In genomic region chr12:64937493-64937892, GRCm38 (mm10) we compare ENCODE assay signal across 10 mouse cellular contexts. TPM values are rescaled to one million over a fixed set of nuclear protein-coding genes. Genes with fewer than 3 reads are reported as not detected.
DNase-seq lines count a peak whose midpoint lies in the region; ATAC-seq and TF ChIP-seq lines count a peak whose summit lies in the region.
"Had no signal": no experiment of that assay in that cellular context is flagged by ENCODE, and none has a peak within 500 bp of the region (broad histone marks: within the 10 kb centered on the region; RNA-seq: fewer than 3 reads in every experiment).

No protein-coding gene starts in this region.

- TF ChIP-seq POLR2A in cerebellum, adult 2 months (IDR thresholded peaks at IDR 0.05; ENCODE audit: borderline replicate concordance, insufficient read depth, low read length), result no peak

- H3K4me1 ChIP-seq in intestine, postnatal 0 days (replicated peaks; ENCODE audit: control insufficient read depth, insufficient read depth, low read length), result no peaks in the 10 kb centered on the region
- no peaks in the 10 kb centered on the region for H3K4me1 ChIP-seq in intestine, embryonic 15.5 days (replicated peaks)
- H3K4me1 ChIP-seq in cerebellum, adult 2 months (ENCODE audit: control insufficient read depth, insufficient read depth, low read length), result no peaks in the 10 kb centered on the region
- H3K4me1 ChIP-seq: heart, embryonic 15.5 days; liver, embryonic 15.5 days had no signal

- ATAC-seq in intestine, postnatal 0 days, result no peak
- no peak for ATAC-seq in intestine, embryonic 15.5 days
- peak; percentile 77 for ATAC-seq in activated CD4-positive, CD25-positive, alpha-beta regulatory T cell, adult 4 months

- TF ChIP-seq CTCF in intestine, postnatal 0 days (IDR thresholded peaks at IDR 0.05; ENCODE audit: low read depth), result peak; percentile 63
- TF ChIP-seq CTCF in cerebellum, adult 2 months (IDR thresholded peaks at IDR 0.05; ENCODE audit: borderline replicate concordance, insufficient read depth, low read depth, low read length), result no peak

- H3K9ac ChIP-seq in intestine, postnatal 0 days (ENCODE audit: low read depth, low read length), result no peak overlapping the region
- no peak overlapping the region for H3K9ac ChIP-seq in intestine, embryonic 15.5 days
- H3K9ac ChIP-seq: heart, embryonic 15.5 days; liver, embryonic 15.5 days had no signal

- H3K27me3 ChIP-seq in intestine, postnatal 0 days (replicated peaks; ENCODE audit: control insufficient read depth, insufficient read depth, low read length), result no peaks in the 10 kb centered on the region
- no peaks in the 10 kb centered on the region for H3K27me3 ChIP-seq in intestine, embryonic 15.5 days (replicated peaks)
- H3K27me3 ChIP-seq in cerebellum, adult 2 months (ENCODE audit: control insufficient read depth, insufficient read depth, low read length), result no peaks in the 10 kb centered on the region
- H3K27me3 ChIP-seq: heart, embryonic 15.5 days; liver, embryonic 15.5 days had no signal

- H3K4me2 ChIP-seq in intestine, postnatal 0 days (replicated peaks; ENCODE audit: low read depth), result no peak overlapping the region
- H3K4me2 ChIP-seq in intestine, embryonic 15.5 days (replicated peaks), result no peak overlapping the region
- H3K4me2 ChIP-seq: heart, embryonic 15.5 days; liver, embryonic 15.5 days had no signal

- H3K36me3 ChIP-seq in intestine, postnatal 0 days (ENCODE audit: control insufficient read depth, insufficient read depth), result no peaks in the 10 kb centered on the region; the same call in 1 of the 2 replicates
- no peaks in the 10 kb centered on the region; the same call in 1 of the 2 replicates for H3K36me3 ChIP-seq in intestine, embryonic 15.5 days
- H3K36me3 ChIP-seq: heart, embryonic 15.5 days; liver, embryonic 15.5 days had no signal

- no peak overlapping the region for H3K4me3 ChIP-seq in intestine, postnatal 0 days (ENCODE audit: low read depth, low read length)
- no peak overlapping the region for H3K4me3 ChIP-seq in intestine, embryonic 15.5 days (replicated peaks)
- H3K4me3 ChIP-seq in cerebellum, adult 2 months (replicated peaks; ENCODE audit: insufficient read depth, low read depth, low read length), result no peak overlapping the region
- H3K4me3 ChIP-seq: heart, embryonic 15.5 days; liver, embryonic 15.5 days had no signal

- DNase-seq in CD4-positive helper T cell, adult 2 months (ENCODE audit: low read depth, low spot score), result peak; percentile 24
- peak; percentile 62 for DNase-seq in lung, postnatal 36 days
- no peak for DNase-seq in gastrocnemius, postnatal 4 days (ENCODE audit: low spot score in 2 of 2)
- no peak for DNase-seq in urinary bladder, adult 18-20 months (ENCODE audit: low spot score in 2 of 2)
- DNase-seq in cerebellum, adult 2 months, result no peak

- H3K9me3 ChIP-seq in intestine, postnatal 0 days (ENCODE audit: control insufficient read depth), result no peaks in the 10 kb centered on the region
- H3K9me3 ChIP-seq in intestine, embryonic 15.5 days, result no peaks in the 10 kb centered on the region
- H3K9me3 ChIP-seq: heart, embryonic 15.5 days; liver, embryonic 15.5 days had no signal

- no peak overlapping the region for H3K27ac ChIP-seq in intestine, postnatal 0 days (ENCODE audit: low read depth, low read length)
- no peak overlapping the region for H3K27ac ChIP-seq in intestine, embryonic 15.5 days
- H3K27ac ChIP-seq in cerebellum, adult 2 months (ENCODE audit: insufficient read depth, low read length), result no peak overlapping the region
- H3K27ac ChIP-seq: heart, embryonic 15.5 days; liver, embryonic 15.5 days had no signal

- WGBS in intestine, postnatal 0 days, result 87% methylated on average over 2 of the region's 2 CpGs
- WGBS in intestine, embryonic 15.5 days, result 88% methylated on average over 2 of the region's 2 CpGs
- 84% methylated on average over 2 of the region's 2 CpGs for WGBS in cerebellum, adult 2 months

RNA-seq across cellular contexts. Expression of gene Gm527, which starts 19.8 kb away (rescaled TPM):
- polyA plus RNA-seq in intestine, postnatal 0 days (2015; fragmentation: Nextera tagmentation; extraction: Ambion mirVana), result 1.3 and 2.1 TPM in 2 replicates
- polyA plus RNA-seq in intestine, embryonic 15.5 days (2015; fragmentation: Nextera tagmentation; extraction: Ambion mirVana), result 3.3 and 3.4 TPM in 2 replicates
- under 1 TPM in 1 of 2 experiments, not detected in 1; 0.54 TPM for polyA plus RNA-seq in activated CD4-positive, CD25-positive, alpha-beta regulatory T cell, adult 4 months (2017; shearing (Covaris generic))
- total RNA-seq in gastrocnemius, postnatal 4 days (2021), result 1 to 10 TPM; 9.8 to 9.9 TPM
- polyA plus RNA-seq in cerebellum, adult 2 months (2012; rRNA removed), result 8.0 and 9.0 TPM in 2 replicates

RNA-seq across cellular contexts. Expression of gene Klhl28, which starts 27.8 kb away (rescaled TPM):
- polyA plus RNA-seq in intestine, postnatal 0 days (2015; fragmentation: Nextera tagmentation; extraction: Ambion mirVana), result 7.6 and 8.0 TPM in 2 replicates
- polyA plus RNA-seq in intestine, embryonic 15.5 days (2015; fragmentation: Nextera tagmentation; extraction: Ambion mirVana), result 10.0 and 10.7 TPM in 2 replicates
- 10 to 100 TPM; 20.1 to 26.2 TPM for polyA plus RNA-seq in activated CD4-positive, CD25-positive, alpha-beta regulatory T cell, adult 4 months (2017; shearing (Covaris generic))
- total RNA-seq in gastrocnemius, postnatal 4 days (2021), result 10 to 100 TPM; 14.1 to 15.1 TPM
- 11.5 and 11.6 TPM in 2 replicates for polyA plus RNA-seq in cerebellum, adult 2 months (2012; rRNA removed)

RNA-seq across cellular contexts. Expression of gene Togaram1, which starts 28.1 kb away (rescaled TPM):
- 12.4 and 14.3 TPM in 2 replicates for polyA plus RNA-seq in intestine, postnatal 0 days (2015; fragmentation: Nextera tagmentation; extraction: Ambion mirVana)
- 23.8 and 28.0 TPM in 2 replicates for polyA plus RNA-seq in intestine, embryonic 15.5 days (2015; fragmentation: Nextera tagmentation; extraction: Ambion mirVana)
- 10 to 100 TPM; 12.7 to 13.2 TPM for polyA plus RNA-seq in activated CD4-positive, CD25-positive, alpha-beta regulatory T cell, adult 4 months (2017; shearing (Covaris generic))
- 10 to 100 TPM; 19.1 to 21.3 TPM for total RNA-seq in gastrocnemius, postnatal 4 days (2021)
- polyA plus RNA-seq in cerebellum, adult 2 months (2012; rRNA removed), result 15.3 and 15.7 TPM in 2 replicates

Comparison
In these comparisons a context has a peak if more than half of its experiments do, and no peak if none do; other contexts are left out.
1. DNase-seq: peak in CD4-positive helper T cell, adult 2 months (single experiment) and lung, postnatal 36 days (single experiment); none in gastrocnemius, postnatal 4 days (0 of 2), urinary bladder, adult 18-20 months (0 of 2) and cerebellum, adult 2 months (0 of 2).